Mouse (Mus musculus) left cerebral cortex, postnatal 36 days (tissue): Measurements from ENCODE around the gene Cfd. TPM values are rescaled to one million over a fixed set of nuclear protein-coding genes. Genes with fewer than 3 reads are reported as not detected.

Source experiments
- DNase-seq, 2 experiments: peaks; one replicate each; pipeline ENCODE4 v3.0.0; 2021 to 2022; ENCODE audit warnings: low spot score in 2 of 2, mixed read lengths in 1 of 2
- intact Hi-C: fragments of 180-260 bp; cut with DNase I; formaldehyde crosslinking; loops from one replicate; pipeline ENCODE4 v1.15.1; 2025
- total RNA-seq, 2 experiments: library from RNA; stranded (reverse); gene quantifications; 2 replicates each; pipeline ENCODE4 v1.2.3; 2021

Gene Cfd
- total RNA-seq, 2 experiments from 2014 or later: not detected

- intact Hi-C loops: no loop called here
- DNase-seq: no peak
These were observed 30.4 kb upstream of the Cfd start for GRCm38 (mm10) chr10:79860079-79860911.

- intact Hi-C loops: no loop called here
- no peak for DNase-seq
These were observed 29.2 kb upstream of the Cfd start for GRCm38 (mm10) chr10:79861230-79862048.

GRCm38 (mm10) chr10:79862049-79862788, 28.4 kb upstream of the Cfd start:
- intact Hi-C loops: no loop called here
- DNase-seq: no peak

- intact Hi-C loops: no loop called here
- DNase-seq: no peak
These were observed 27.7 kb upstream of the Cfd start for GRCm38 (mm10) chr10:79862925-79863324.

GRCm38 (mm10) chr10:79864351-79865188, 26.1 kb upstream of the Cfd start:
- intact Hi-C loops: no loop called here
- no peak for DNase-seq

- intact Hi-C loops: no loop called here
- no peak for DNase-seq
These were observed 25.5 kb upstream of the Cfd start for GRCm38 (mm10) chr10:79865189-79865601.

GRCm38 (mm10) chr10:79865801-79866295, 24.8 kb upstream of the Cfd start:
- DNase-seq: no peak
- intact Hi-C loops: no loop called here

GRCm38 (mm10) chr10:79866601-79867000, 24.1 kb upstream of the Cfd start:
- intact Hi-C loops: no loop called here
- DNase-seq: no peak

- DNase-seq: no peak
These were observed 18.8 kb upstream of the Cfd start for GRCm38 (mm10) chr10:79871845-79872244.

GRCm38 (mm10) chr10:79872862-79873261, 17.8 kb upstream of the Cfd start:
- intact Hi-C loops: no loop called here
- DNase-seq: no peak

More at GRCm38 (mm10) chr10:79871845-79872244, 18.8 kb upstream of the Cfd start:
- intact Hi-C loops: no loop called here

- intact Hi-C loops: no loop called here
These were observed 17.3 kb upstream of the Cfd start for GRCm38 (mm10) chr10:79873313-79873712.

GRCm38 (mm10) chr10:79873715-79874289, 16.9 kb upstream of the Cfd start:
- intact Hi-C loops: loop anchor here (2.0 kb wide), 1 partner anchor 19 kb away; the partner anchor contains the start of gene Ptbp1
- no peak for DNase-seq

More at GRCm38 (mm10) chr10:79873313-79873712, 17.3 kb upstream of the Cfd start:
- DNase-seq: no peak

- peak in 1 of 2 experiments; percentile 60 for DNase-seq
- intact Hi-C loops: loop anchor here (2.0 kb wide), 1 partner anchor 20 kb away; the partner anchor contains the start of gene Ptbp1
These were observed 16.3 kb upstream of the Cfd start, which contains the start of the genes Prtn3 and Plppr3 for GRCm38 (mm10) chr10:79874290-79874862. Prtn3 (plus strand) TSS chr10:79874476. Plppr3 (minus strand) TSS chr10:79874634.

- intact Hi-C loops: no loop called here
- no peak for DNase-seq
These were observed 13.5 kb upstream of the Cfd start for GRCm38 (mm10) chr10:79877174-79877573.

GRCm38 (mm10) chr10:79877757-79878156, 12.9 kb upstream of the Cfd start:
- intact Hi-C loops: no loop called here
- DNase-seq: no peak

GRCm38 (mm10) chr10:79879527-79879926, 11.1 kb upstream of the Cfd start:
- intact Hi-C loops: no loop called here
- DNase-seq: no peak

- no peak for DNase-seq
- intact Hi-C loops: loop anchor here (5.0 kb wide), 2 partner anchors 42 to 48 kb away; partner anchors contain the start of gene R3hdm4
These were observed 9.9 kb upstream of the Cfd start for GRCm38 (mm10) chr10:79880721-79881120.

- no peak for DNase-seq
- intact Hi-C loops: loop anchor here (5.0 kb wide), 2 partner anchors 40 to 50 kb away; partner anchors contain the start of gene R3hdm4
These were observed 8.7 kb upstream of the Cfd start for GRCm38 (mm10) chr10:79881981-79882380.
